Mouse (Mus musculus): Measurements from ENCODE around the gene Atxn1l. TPM values are rescaled to one million over a fixed set of nuclear protein-coding genes. Genes with fewer than 3 reads are reported as not detected.

Atxn1l gene
- polyA plus RNA-seq, 1 experiment from 2014 or later = 3.3 TPM

DNA sequence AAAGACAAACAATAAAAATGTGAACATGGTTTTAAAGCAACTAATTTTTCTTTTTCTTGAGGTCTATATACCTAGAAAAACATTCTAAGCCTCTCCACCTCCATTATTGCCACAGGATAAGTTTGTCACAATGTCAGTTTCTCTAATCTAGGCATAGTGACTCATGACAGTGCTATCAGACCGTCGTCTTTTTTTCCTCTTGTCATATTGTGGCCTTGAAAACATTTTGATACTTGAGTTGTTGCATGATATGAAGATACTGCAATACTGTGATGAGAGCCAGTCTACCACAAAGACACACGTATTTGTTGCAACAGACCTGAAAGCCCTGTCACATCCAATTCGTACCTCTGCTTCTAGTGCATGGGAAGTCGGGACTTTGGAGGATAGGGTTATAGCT, 22.6 kb downstream of the Atxn1l start:
- no peak overlapping the region for H3K27ac ChIP-seq (replicated peaks)
- H3K4me3 ChIP-seq (replicated peaks) = no peak overlapping the region
- no peaks in the 10 kb centered on the region for H3K27me3 ChIP-seq (replicated peaks)
- H3K9ac ChIP-seq (replicated peaks) = no peak overlapping the region
- H3K4me1 ChIP-seq = no peaks in the 10 kb centered on the region
- WGBS = 96% methylated on average over 5 of the region's 5 CpGs
- peaks cover 91% of the 10 kb centered on the region for H3K36me3 ChIP-seq
- no peaks in the 10 kb centered on the region for H3K9me3 ChIP-seq (replicated peaks)
- no peak overlapping the region for H3K4me2 ChIP-seq
- no peak for ATAC-seq (ENCODE audit: low FRiP score)

DNA sequence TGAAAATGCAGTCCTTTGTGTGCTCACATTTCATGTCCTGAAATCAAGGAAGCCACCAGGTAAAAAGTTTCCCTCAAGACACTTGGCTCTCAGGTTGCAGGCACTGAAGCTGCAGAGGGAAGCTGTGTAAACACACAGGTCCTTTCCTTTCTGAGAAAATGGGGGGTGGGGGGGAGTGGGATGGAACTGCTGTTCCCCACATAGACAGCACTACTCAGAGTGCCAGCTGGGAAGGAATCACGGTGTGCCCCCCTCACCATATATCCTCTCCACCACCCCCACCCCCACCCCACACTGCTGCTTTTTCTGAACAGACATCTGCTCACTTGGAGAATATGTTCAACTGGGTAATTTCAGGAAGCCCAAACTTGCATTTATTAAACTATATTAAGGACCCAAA, 25.0 kb downstream of the Atxn1l start:
- 85% methylated on average over 1 of the region's 1 CpGs for WGBS
- no peak for ATAC-seq (ENCODE audit: low FRiP score)
- no peak overlapping the region for H3K4me2 ChIP-seq

DNA sequence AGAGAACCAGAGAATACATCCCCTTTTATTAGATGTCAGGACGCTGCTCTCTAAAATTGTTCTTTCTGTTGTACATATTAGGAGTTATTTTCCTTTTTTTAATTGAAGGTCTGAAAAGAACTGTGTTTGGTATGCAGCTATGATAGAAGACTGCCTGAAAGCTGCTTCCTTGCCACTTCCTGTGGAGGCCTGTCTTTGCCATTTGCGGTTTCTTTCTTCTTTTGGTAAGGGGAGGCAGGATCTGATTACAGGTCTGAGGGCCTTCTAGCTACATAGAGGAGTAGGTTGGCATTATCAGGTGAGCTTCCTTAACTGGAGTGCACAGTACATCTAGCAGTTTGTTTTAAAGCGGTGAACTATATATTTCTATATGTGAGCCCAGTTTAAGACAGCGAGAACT, 29.6 kb downstream of the Atxn1l start:
- H3K4me3 ChIP-seq (replicated peaks) = 0 out of 2 replicates have a peak overlapping the region, but pooled peaks have one; percentile 3
- peak overlapping the region; percentile 88 for H3K4me2 ChIP-seq
- H3K9ac ChIP-seq (replicated peaks) = peak overlapping the region; percentile 17; the same call in 1 of the 2 replicates

More for the DNA sequence above, 25.0 kb downstream of the Atxn1l start:
- H3K27me3 ChIP-seq (replicated peaks) = no peaks in the 10 kb centered on the region
- peaks cover 91% of the 10 kb centered on the region for H3K36me3 ChIP-seq
- no peak overlapping the region for H3K9ac ChIP-seq (replicated peaks)
- H3K4me3 ChIP-seq (replicated peaks) = no peak overlapping the region
- peaks cover 14% of the 10 kb centered on the region for H3K4me1 ChIP-seq
- no peak overlapping the region for H3K27ac ChIP-seq (replicated peaks)
- H3K9me3 ChIP-seq (replicated peaks) = no peaks in the 10 kb centered on the region

DNA sequence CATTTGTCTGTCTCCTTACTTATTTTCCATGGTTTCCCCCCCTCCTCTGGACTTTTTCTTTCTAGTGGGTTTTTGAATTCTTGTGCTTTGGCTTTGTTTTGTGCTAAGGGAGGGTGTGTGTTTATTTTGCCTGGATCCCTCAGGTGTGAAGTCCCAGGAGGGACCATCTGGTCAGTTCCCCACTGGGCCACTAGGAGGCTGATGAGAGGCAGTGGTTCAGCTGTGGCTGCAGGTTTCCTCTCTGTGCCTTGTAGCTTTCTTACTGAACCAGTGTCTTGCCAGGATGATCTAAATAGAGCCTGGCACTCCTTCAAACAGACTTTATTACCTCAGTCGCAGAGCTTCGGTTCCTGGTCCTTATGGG, 30.7 kb downstream of the Atxn1l start:
- no peaks in the 10 kb centered on the region for H3K9me3 ChIP-seq (replicated peaks)
- H3K4me2 ChIP-seq = peak overlapping the region; percentile 88
- ATAC-seq (ENCODE audit: low FRiP score) = peak; percentile 53; the same call in 1 of the 2 replicates
- peaks cover 39% of the 10 kb centered on the region for H3K36me3 ChIP-seq
- peak overlapping the region; percentile 78 for H3K4me3 ChIP-seq (replicated peaks)
- H3K9ac ChIP-seq (replicated peaks) = peak overlapping the region; percentile 99
- H3K4me1 ChIP-seq = peaks cover 35% of the 10 kb centered on the region
- 12% methylated on average over 2 of the region's 2 CpGs for WGBS
- H3K27me3 ChIP-seq (replicated peaks) = peaks cover 4% of the 10 kb centered on the region; the same call in 1 of the 2 replicates
- peak overlapping the region; percentile 98; the same call in 1 of the 2 replicates for H3K27ac ChIP-seq (replicated peaks)

More for the DNA sequence above, 29.6 kb downstream of the Atxn1l start:
- Histone ChIP-seq H3K9me3 (replicated peaks) (no peaks in the 10 kb centered on the region), H3K27me3 (replicated peaks) (peaks cover under 1% of the 10 kb centered on the region; the same call in 1 of the 2 replicates), H3K4me1 (peaks cover 35% of the 10 kb centered on the region), H3K36me3 (peaks cover 50% of the 10 kb centered on the region), H3K27ac (replicated peaks) (no peak overlapping the region)
- no peak for ATAC-seq (ENCODE audit: low FRiP score)
- WGBS = 98% methylated on average over 4 of the region's 4 CpGs

DNA sequence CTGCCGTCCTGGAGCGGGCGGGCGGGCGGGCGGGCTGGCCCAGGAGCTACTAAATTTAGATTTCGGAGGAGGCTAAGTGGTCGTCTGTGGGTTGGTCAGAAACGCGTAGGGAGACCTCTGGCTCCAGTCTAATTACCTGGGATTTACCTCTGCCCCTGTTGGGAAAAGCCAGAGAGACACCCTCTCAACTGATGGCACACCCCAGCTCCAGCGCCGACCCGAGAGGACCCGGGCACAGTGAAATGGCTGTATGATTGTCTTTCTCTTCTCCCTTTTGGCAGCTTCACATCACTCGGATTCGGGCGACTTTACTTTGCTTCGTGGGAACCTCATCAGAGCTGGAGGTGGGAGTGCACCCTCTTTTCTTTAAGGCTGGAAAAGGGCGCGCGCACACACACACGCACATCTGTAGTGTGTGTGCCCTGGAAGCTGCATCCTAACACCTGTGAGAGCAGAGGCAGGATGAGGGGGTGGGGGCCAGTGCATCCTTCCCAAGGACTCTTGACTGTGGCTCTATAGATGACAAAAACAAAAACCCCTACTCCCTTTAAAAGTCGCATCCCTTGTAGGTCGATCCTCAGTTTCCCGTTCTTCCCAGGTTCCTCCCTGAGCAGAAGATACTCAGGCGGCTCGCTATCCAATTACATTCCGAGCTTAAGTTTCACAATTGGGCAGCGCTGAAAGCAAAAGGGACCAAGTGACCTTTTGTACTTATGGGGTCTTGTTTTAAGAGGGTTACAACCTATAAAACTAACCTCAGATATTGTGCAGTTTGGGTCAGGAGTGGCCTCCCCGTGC, 31.3 kb downstream of the Atxn1l start:
- H3K27ac ChIP-seq (replicated peaks) = peak overlapping the region; percentile 98
- peak overlapping the region; percentile 78 for H3K4me3 ChIP-seq (replicated peaks)
- WGBS = 1% methylated on average over 26 of the region's 30 CpGs
- H3K4me1 ChIP-seq = peaks cover 35% of the 10 kb centered on the region
- peaks cover 4% of the 10 kb centered on the region; the same call in 1 of the 2 replicates for H3K27me3 ChIP-seq (replicated peaks)
- peaks cover 34% of the 10 kb centered on the region for H3K36me3 ChIP-seq
- H3K4me2 ChIP-seq = peak overlapping the region; percentile 88
- H3K9me3 ChIP-seq (replicated peaks) = no peaks in the 10 kb centered on the region
- ATAC-seq (ENCODE audit: low FRiP score) = peak; percentile 56
- peak overlapping the region; percentile 99 for H3K9ac ChIP-seq (replicated peaks)

DNA sequence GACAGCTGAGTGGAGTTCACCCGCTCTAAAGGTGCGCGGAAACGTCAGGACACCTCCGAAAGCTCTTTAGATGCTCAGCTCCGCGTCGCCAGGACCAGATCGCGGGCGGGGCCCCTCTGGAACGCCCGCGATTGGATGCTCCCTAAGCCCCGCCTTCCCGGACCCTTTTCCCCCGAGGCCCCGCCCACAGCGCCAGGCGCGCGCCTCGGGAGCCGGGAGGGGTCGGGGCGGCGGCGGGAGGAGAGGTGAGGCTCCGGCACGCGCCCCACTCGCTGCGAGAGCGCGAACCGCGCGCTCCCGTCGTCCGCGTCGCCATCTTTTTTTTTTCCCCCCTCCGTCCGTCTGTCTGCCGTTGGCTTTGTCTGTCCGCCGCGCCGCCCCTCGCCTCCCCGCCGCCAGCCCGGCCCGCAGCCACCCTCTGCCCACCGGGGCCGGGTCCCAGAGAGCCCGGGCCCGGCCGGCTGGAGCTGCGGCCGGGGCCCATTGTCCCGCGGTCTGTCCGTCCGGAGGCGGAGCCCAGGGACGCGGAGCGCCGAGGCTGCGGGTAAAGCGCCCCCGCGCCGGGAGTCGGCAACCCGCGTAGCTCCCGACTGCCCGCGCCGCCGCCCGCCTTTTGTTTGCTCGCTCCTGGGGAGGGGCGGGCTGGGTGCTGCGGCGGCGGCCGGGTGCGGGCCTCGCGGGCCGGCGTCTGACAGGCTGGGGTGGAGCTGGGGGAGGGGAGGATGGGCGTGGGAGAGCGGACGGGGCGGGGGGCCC, 32.0 kb downstream of the Atxn1l start, which contains the start of gene Zfp821:
TSS of gene Zfp821 (plus strand) at position 227 of the 756 bp plus-strand sequence.
- Histone ChIP-seq H3K27me3 (replicated peaks) (peaks cover 4% of the 10 kb centered on the region; the same call in 1 of the 2 replicates), H3K36me3 (peaks cover 26% of the 10 kb centered on the region)
- ATAC-seq (ENCODE audit: low FRiP score) = peak; percentile 91

DNA sequence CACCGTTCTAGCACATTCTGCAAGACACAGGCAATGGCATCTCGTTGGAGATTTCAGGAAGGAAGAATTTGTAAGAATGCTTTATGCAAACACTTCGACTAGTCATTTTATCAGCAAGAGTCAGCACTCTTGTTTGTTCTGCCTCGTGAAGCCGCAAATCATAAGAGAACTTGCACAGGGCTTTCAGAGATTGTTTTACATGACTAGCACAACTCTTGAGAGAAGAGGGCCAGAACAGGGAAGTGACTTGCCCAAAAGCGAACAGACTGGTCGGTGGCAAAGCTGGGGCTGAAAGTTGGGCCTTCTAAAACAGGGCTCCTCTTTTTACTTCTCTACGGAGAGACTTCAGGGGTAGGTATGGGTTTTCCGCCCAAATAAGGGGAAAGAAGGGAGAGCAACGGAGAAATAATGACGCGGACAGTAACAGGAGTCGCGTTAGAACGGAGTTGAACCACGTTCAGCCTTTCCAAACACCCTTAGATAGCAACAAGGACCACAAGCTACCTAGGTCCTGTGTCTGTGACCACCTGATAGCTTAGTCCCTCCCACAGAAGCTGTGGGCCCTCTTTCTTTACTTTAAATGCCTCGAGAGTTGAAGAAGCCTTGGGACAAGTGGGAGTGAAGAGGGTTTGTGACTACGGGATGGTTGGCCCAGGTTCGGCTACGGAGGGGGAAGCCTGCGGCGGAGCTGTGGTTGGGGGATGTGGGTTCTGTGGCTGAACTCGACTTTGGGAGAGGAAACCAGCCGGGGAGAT, 32.8 kb downstream of the Atxn1l start:
- Histone ChIP-seq H3K4me2 (peak overlapping the region; percentile 88), H3K27me3 (replicated peaks) (peaks cover 4% of the 10 kb centered on the region; the same call in 1 of the 2 replicates), H3K9ac (replicated peaks) (peak overlapping the region; percentile 99), H3K36me3 (peaks cover 19% of the 10 kb centered on the region), H3K4me1 (peaks cover 35% of the 10 kb centered on the region), H3K4me3 (replicated peaks) (peak overlapping the region; percentile 78), H3K27ac (replicated peaks) (peak overlapping the region; percentile 98), H3K9me3 (replicated peaks) (no peaks in the 10 kb centered on the region)
- ATAC-seq (ENCODE audit: low FRiP score) = no peak; the same call in 1 of the 2 replicates
- 12% methylated on average over 24 of the region's 24 CpGs for WGBS

More for the DNA sequence above, 32.0 kb downstream of the Atxn1l start, which contains the start of gene Zfp821:
- Histone ChIP-seq H3K4me3 (replicated peaks) (peak within 1 kb of the TSS; percentile 78), H3K27ac (replicated peaks) (peak within 1 kb of the TSS; percentile 98), H3K9ac (replicated peaks) (peak within 1 kb of the TSS; percentile 99), H3K9me3 (replicated peaks) (no peaks in the 10 kb centered on the region), H3K4me1 (peaks cover 35% of the 10 kb centered on the region), H3K4me2 (peak within 1 kb of the TSS; percentile 88)
- under 1% methylated on average over 65 of the region's 100 CpGs for WGBS

DNA sequence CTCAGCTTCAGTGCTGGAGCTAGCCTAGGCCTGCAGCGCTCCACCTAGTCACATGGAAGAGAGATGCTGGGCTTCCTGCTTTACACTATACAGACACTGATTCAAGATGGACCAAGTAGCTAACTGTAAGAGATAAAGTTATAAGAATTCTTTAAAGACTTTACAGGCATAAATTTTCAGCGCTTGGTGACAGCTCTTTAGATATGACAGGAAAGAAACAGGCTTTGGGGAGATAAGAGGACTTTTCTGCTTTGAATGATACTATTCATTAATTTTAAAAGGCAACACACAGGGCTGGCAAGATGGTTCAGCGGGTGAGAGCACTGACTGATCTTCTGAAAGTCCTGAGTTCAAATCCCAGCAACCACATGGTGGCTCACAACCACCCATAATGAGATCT, 39.1 kb downstream of the Atxn1l start:
- ATAC-seq (ENCODE audit: low FRiP score) = no peak
- 80% methylated on average over 3 of the region's 3 CpGs for WGBS
- no peaks in the 10 kb centered on the region for H3K9me3 ChIP-seq (replicated peaks)
- peaks cover 9% of the 10 kb centered on the region; the same call in 1 of the 2 replicates for H3K27me3 ChIP-seq (replicated peaks)
- peaks cover 9% of the 10 kb centered on the region for H3K4me1 ChIP-seq
- H3K27ac ChIP-seq (replicated peaks) = no peak overlapping the region
- H3K4me3 ChIP-seq (replicated peaks) = no peak overlapping the region
- H3K4me2 ChIP-seq = no peak overlapping the region
- H3K36me3 ChIP-seq = no peaks in the 10 kb centered on the region
- H3K9ac ChIP-seq (replicated peaks) = no peak overlapping the region

DNA sequence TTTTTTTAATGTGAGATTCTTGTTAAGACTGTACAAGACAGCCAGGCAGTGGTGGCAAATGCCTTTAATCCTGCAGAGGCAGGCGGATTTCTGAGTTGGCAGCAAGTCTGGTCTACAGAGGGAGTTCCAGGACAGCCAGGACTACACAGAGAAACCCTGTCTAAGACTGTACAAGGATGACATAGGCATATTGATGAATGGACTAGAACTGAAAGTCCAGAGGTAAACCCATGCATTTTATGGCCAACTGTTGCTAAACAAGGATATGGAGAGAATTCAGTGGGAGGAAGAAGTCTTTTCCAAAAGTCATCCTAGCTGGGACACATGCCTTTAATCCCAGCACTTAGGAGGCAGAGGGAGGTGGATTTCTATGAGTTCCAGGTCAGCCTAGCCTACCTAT, 39.8 kb downstream of the Atxn1l start:
- 80% methylated on average over 1 of the region's 1 CpGs for WGBS

DNA sequence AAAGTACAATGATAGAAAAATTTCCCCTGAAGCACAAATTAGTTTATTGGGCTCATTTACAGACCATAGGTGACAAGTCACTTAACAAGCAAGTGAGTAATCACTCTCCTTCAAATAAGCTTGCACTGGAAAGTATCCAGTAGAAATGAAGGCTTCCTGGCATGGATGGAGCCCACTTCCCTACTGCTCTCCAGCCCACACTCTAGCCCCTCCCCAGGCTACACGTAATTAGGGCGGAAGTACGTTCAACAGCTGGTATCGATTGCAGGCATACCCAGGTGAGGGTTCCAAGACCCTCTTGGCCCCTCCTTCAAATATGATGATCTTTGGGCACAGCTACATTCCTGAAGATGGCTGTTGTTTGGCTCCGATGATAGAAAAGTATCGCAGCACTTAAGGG, 43.4 kb downstream of the Atxn1l start:
- Histone ChIP-seq H3K27me3 (replicated peaks) (0 out of 2 replicates have a peak, but pooled peaks cover 5% of the 10 kb centered on the region), H3K36me3 (no peaks in the 10 kb centered on the region), H3K9me3 (replicated peaks) (no peaks in the 10 kb centered on the region), H3K4me3 (replicated peaks) (peak overlapping the region; percentile 78), H3K4me2 (peak overlapping the region; percentile 77), H3K27ac (replicated peaks) (peak overlapping the region; percentile 89; the same call in 1 of the 2 replicates), H3K9ac (replicated peaks) (no peak overlapping the region), H3K4me1 (peaks cover 34% of the 10 kb centered on the region)
- no peak for ATAC-seq (ENCODE audit: low FRiP score)
- WGBS = 44% methylated on average over 6 of the region's 6 CpGs

More for the DNA sequence above, 39.8 kb downstream of the Atxn1l start:
- no peak overlapping the region for H3K4me2 ChIP-seq
- no peak overlapping the region for H3K4me3 ChIP-seq (replicated peaks)
- H3K9ac ChIP-seq (replicated peaks) = no peak overlapping the region
- no peaks in the 10 kb centered on the region for H3K36me3 ChIP-seq
- no peak for ATAC-seq (ENCODE audit: low FRiP score)
- H3K27me3 ChIP-seq (replicated peaks) = peaks cover 6% of the 10 kb centered on the region; the same call in 1 of the 2 replicates
- H3K4me1 ChIP-seq = peaks cover 9% of the 10 kb centered on the region
- no peaks in the 10 kb centered on the region for H3K9me3 ChIP-seq (replicated peaks)
- H3K27ac ChIP-seq (replicated peaks) = no peak overlapping the region

Data from neural tube, embryonic 15.5 days (tissue).